Mouse (Mus musculus) intestine, postnatal 0 days (tissue): ENCODE data around the gene Daxx. TPM values are rescaled to one million over a fixed set of nuclear protein-coding genes. Genes with fewer than 3 reads are reported as not detected.

ENCODE experiments used
- ATAC-seq: fragments of 200-750 bp; cut with Nextera tagmentation; 2 replicates; pipeline ENCODE4 v1.8.0; 2017; ENCODE audit warnings: mild to moderate bottlenecking, moderate TSS enrichment, moderate library complexity
- H3K27ac ChIP-seq: fragments of 300-500 bp; sonication (generic); 2 replicates; pipeline ENCODE4 v1.5.1; 2014; ENCODE audit warnings: mild to moderate bottlenecking, low read depth, low read length, moderate library complexity
- H3K27me3 ChIP-seq: fragments of 300-500 bp; sonication (generic); replicated peaks from 2 replicates; pipeline ENCODE4 v1.6.1; 2014; ENCODE audit warnings: low read length, mixed read lengths; ENCODE audit not compliant: control insufficient read depth, insufficient read depth
- H3K36me3 ChIP-seq: fragments of 300-500 bp; sonication (generic); 2 replicates; pipeline ENCODE4 v1.6.1; 2014; ENCODE audit warnings: mild to moderate bottlenecking, moderate library complexity; ENCODE audit not compliant: control insufficient read depth, insufficient read depth
- H3K4me1 ChIP-seq: fragments of 300-500 bp; sonication (generic); replicated peaks from 2 replicates; pipeline ENCODE4 v1.6.1; 2014; ENCODE audit warnings: antibody characterized with exemption, low read length, mixed read lengths; ENCODE audit not compliant: control insufficient read depth, insufficient read depth
- H3K4me2 ChIP-seq: fragments of 300-500 bp; sonication (generic); replicated peaks from 2 replicates; pipeline ENCODE4 v1.6.1; 2014; ENCODE audit warnings: low read depth, mild to moderate bottlenecking, moderate library complexity
- H3K4me3 ChIP-seq: fragments of 300-500 bp; sonication (generic); 2 replicates; pipeline ENCODE4 v1.5.1; 2014; ENCODE audit warnings: low read depth, low read length
- H3K9ac ChIP-seq: fragments of 300-500 bp; sonication (generic); 2 replicates; pipeline ENCODE4 v1.6.1; 2014; ENCODE audit warnings: mild to moderate bottlenecking, low read depth, low read length
- H3K9me3 ChIP-seq: fragments of 300-500 bp; sonication (generic); 2 replicates; pipeline ENCODE4 v1.6.1; 2016; ENCODE audit warnings: mixed run types; ENCODE audit not compliant: control insufficient read depth
- CTCF ChIP-seq: sonication (generic); IDR thresholded peaks from 2 replicates; pipeline ENCODE4 v1.5.1; 2016; ENCODE audit warnings: low read depth, mild to moderate bottlenecking, control low read depth, antibody characterized with exemption, moderate library complexity
- WGBS: fragments of 180-500 bp; shearing (Covaris S2); extraction: QIAGEN DNeasy Blood & Tissue Kit; methylation state at CpG from one replicate; pipeline ENCODE4 v1.1.7; 2014; 5-methylcytosine and 5-hydroxymethylcytosine counted together
- polyA plus RNA-seq: library from polyadenylated mRNA; unstranded; fragments of >200 nt; fragmentation: Nextera tagmentation; extraction: Ambion mirVana; gene quantifications from 2 replicates; pipeline ENCODE4 v1.2.1, GENCODE M21; 2015

Daxx gene
- polyA plus RNA-seq, 1 experiment from 2014 or later, result 20.6 TPM

DNA sequence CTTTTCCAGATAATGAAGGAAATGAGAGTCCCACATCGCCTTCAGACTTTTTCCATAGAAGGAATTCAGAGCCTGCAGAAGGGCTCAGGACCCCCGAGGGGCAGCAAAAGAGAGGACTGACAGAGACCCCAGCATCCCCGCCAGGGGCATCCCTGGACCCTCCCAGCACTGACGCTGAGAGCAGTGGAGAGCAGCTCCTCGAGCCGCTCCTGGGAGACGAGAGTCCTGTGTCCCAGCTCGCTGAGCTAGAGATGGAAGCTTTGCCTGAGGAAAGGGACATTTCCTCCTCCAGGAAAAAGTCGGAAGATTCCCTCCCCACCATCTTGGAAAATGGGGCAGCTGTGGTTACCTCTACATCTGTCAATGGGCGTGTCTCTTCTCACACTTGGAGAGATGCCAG is 4.0 kb downstream of the Daxx start:
- TF ChIP-seq CTCF, result no peak
- Histone ChIP-seq H3K27ac (0 out of 2 replicates have a peak overlapping the region, but pooled peaks have one; percentile 21), H3K4me1 (peaks cover 4% of the 10 kb centered on the region; the same call in 1 of the 2 replicates), H3K4me3 (no peak overlapping the region), H3K9me3 (no peaks in the 10 kb centered on the region), H3K36me3 (peaks cover 53% of the 10 kb centered on the region), H3K4me2 (no peak overlapping the region), H3K27me3 (no peaks in the 10 kb centered on the region), H3K9ac (no peak overlapping the region)
- WGBS, result 89% methylated on average over 10 of the region's 10 CpGs
- no peak for ATAC-seq

DNA sequence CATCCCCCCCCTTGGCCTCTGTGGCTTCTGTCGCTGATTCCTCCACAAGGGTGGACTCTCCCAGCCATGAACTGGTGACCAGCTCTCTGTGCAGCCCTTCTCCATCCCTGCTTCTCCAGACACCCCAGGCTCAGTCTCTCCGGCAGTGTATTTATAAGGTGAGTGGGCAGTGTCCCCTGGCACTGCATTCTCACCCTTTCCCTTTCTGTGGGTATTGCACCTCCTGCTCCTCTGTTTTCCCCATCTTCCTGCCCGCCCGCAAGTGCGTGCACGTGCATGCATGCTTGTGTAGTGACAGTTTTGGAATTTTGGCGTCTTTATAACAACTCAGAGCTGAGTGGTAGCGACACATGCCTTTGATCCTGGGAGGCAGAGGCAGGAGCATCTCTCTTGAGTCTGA is 4.7 kb downstream of the Daxx start:
- H3K27me3 ChIP-seq, result no peaks in the 10 kb centered on the region
- H3K4me1 ChIP-seq, result peaks cover 4% of the 10 kb centered on the region; the same call in 1 of the 2 replicates
- H3K9me3 ChIP-seq, result no peaks in the 10 kb centered on the region
- H3K4me2 ChIP-seq, result no peak overlapping the region
- WGBS, result 94% methylated on average over 8 of the region's 8 CpGs
- peaks cover 53% of the 10 kb centered on the region for H3K36me3 ChIP-seq
- 0 out of 2 replicates have a peak overlapping the region, but pooled peaks have one; percentile 21 for H3K27ac ChIP-seq
- H3K4me3 ChIP-seq, result no peak overlapping the region
- TF ChIP-seq CTCF, result no peak
- H3K9ac ChIP-seq, result no peak overlapping the region
- ATAC-seq, result no peak

DNA sequence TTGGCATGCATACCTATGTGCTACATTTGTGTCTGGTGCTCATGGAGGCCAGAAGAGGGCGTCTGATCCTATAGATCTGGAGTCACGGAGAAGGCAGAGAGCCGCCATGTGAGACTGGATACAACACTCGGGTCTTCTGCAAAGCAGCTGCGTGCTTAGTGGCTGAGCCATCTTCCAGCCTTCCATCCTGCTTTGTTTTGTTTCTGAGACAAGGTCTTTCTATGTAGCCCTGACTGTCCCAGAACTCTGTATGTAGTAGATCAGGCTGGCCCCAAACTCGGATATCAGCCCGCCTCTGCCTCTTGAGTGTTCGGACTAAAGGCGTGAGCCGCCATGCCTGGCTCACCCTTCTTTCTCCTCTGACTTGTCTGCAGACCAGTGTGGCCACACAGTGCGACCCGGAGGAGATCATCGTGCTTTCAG is 5.8 kb downstream of the Daxx start:
- peaks cover 4% of the 10 kb centered on the region; the same call in 1 of the 2 replicates for H3K4me1 ChIP-seq
- peaks cover 53% of the 10 kb centered on the region for H3K36me3 ChIP-seq
- no peak overlapping the region for H3K9ac ChIP-seq
- no peak overlapping the region for H3K27ac ChIP-seq
- H3K4me2 ChIP-seq, result peak overlapping the region; percentile 79
- TF ChIP-seq CTCF, result peak; percentile 45
- H3K9me3 ChIP-seq, result no peaks in the 10 kb centered on the region
- no peak for ATAC-seq
- H3K4me3 ChIP-seq, result peak overlapping the region; percentile 67; the same call in 1 of the 2 replicates
- WGBS, result 69% methylated on average over 13 of the region's 13 CpGs
- H3K27me3 ChIP-seq, result no peaks in the 10 kb centered on the region

DNA sequence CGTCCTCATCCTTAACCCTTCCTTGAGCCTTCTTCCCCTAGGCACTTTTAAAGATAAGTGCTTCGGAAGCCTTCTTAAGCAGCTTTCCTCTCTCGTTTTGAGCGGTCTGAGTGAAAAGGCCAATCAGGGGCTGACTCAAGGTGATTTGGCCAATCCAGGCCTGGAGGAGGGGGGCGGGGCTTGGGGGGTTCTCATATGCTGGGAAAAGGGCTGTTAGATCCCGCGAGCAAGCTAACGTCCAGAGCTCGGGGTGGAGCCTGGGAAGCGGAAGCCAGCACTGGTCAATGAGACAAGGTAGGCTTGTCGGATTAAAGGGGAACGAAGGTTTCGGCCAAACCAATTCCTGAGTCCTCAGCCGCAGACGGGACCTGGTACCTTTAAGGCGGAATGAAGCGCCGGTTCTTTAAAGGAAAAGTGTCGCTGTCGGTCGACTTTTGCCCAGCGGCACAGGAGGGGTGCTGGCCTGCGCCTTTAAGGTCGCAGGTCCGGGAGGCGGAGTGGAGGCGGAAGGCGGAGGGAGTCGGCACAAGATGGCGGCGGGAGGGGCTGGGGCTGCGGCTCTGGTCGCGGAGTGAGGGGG is 6.5 kb downstream of the Daxx start, which contains the start of the genes Tapbp and Zbtb22:
Tapbp (plus strand) TSS at position 229 of the 580 bp plus-strand sequence.
Zbtb22 (plus strand) TSS at position 234 of the 580 bp plus-strand sequence.
- ATAC-seq, result peak; percentile 91
- Histone ChIP-seq H3K9me3 (no peaks in the 10 kb centered on the region), H3K27ac (peak within 1 kb of the TSS; percentile 86), H3K27me3 (no peaks in the 10 kb centered on the region), H3K4me3 (peak within 1 kb of the TSS; percentile 67), H3K9ac (peak within 1 kb of the TSS; percentile 64), H3K4me2 (peak within 1 kb of the TSS; percentile 79), H3K36me3 (peaks cover 53% of the 10 kb centered on the region), H3K4me1 (no peaks in the 10 kb centered on the region; the same call in 1 of the 2 replicates)
- WGBS, result under 1% methylated on average over 31 of the region's 34 CpGs
- no peak for TF ChIP-seq CTCF

DNA sequence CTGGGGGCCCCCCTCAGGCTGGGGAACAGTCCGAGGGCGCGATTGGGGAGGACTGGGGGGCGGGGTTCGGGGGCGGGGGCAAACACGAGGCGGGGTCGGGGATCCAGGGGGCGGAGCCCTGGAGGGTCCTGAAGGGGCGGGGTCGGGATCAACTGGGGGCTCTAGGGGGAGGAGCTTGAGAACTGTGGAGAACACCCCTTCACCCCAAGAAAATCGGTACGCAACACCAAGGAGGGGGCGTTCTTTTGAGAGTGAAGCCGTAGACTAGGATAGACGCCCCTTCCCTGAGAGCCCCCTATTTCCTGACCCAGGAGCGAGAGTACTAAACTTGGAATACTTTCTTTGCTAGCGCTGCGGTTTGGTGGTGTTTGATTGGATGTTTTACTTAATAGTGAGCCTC is 7.1 kb downstream of the Daxx start:
- no peaks in the 10 kb centered on the region for H3K27me3 ChIP-seq
- peak overlapping the region; percentile 67 for H3K4me3 ChIP-seq
- no peak for TF ChIP-seq CTCF
- no peak for ATAC-seq
- H3K4me2 ChIP-seq, result peak overlapping the region; percentile 79
- no peaks in the 10 kb centered on the region for H3K9me3 ChIP-seq
- H3K36me3 ChIP-seq, result peaks cover 48% of the 10 kb centered on the region
- under 1% methylated on average over 20 of the region's 20 CpGs for WGBS
- peak overlapping the region; percentile 86 for H3K27ac ChIP-seq
- no peaks in the 10 kb centered on the region; the same call in 1 of the 2 replicates for H3K4me1 ChIP-seq
- H3K9ac ChIP-seq, result peak overlapping the region; percentile 64

DNA sequence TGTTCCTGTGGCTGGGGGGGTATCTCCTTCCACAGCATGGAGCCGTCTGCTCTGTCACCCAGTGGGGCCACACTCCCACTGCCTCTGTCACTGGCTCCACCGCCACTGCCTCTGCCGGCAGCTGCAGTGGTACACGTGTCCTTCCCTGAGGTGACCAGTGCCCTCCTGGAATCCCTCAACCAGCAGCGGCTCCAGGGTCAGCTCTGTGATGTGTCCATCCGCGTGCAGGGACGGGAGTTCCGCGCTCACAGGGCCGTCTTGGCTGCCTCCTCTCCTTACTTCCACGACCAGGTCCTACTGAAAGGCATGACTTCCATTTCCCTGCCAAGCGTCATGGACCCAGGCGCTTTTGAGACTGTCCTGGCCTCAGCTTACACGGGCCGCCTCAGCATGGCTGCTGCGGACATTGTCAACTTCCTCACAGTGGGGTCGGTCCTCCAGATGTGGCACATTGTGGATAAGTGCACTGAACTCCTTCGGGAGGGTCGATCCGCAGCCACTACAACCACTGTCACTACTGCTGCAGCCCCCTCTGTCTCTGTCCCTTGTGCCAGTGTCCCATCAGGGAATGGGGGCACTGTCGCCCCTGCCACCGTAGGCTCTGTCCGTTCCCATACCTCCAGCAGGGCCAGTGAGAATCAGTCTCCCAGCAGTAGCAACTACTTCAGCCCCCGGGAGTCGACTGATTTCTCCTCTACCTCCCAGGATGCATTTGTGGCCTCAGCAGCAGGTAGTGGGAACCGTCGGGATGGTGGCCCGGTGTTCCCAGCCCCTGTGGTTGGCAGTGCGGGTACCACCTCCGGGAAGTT is 7.8 kb downstream of the Daxx start:
- Histone ChIP-seq H3K4me3 (peak overlapping the region; percentile 67), H3K4me1 (no peaks in the 10 kb centered on the region; the same call in 1 of the 2 replicates), H3K36me3 (peaks cover 42% of the 10 kb centered on the region), H3K9ac (peak overlapping the region; percentile 7; the same call in 1 of the 2 replicates), H3K27me3 (no peaks in the 10 kb centered on the region), H3K4me2 (peak overlapping the region; percentile 79), H3K9me3 (no peaks in the 10 kb centered on the region), H3K27ac (no peak overlapping the region)
- TF ChIP-seq CTCF, result no peak
- ATAC-seq, result no peak
- WGBS, result 77% methylated on average over 31 of the region's 31 CpGs
